Mouse (Mus musculus): Measurements from ENCODE around the gene Ccdc162.

DNA sequence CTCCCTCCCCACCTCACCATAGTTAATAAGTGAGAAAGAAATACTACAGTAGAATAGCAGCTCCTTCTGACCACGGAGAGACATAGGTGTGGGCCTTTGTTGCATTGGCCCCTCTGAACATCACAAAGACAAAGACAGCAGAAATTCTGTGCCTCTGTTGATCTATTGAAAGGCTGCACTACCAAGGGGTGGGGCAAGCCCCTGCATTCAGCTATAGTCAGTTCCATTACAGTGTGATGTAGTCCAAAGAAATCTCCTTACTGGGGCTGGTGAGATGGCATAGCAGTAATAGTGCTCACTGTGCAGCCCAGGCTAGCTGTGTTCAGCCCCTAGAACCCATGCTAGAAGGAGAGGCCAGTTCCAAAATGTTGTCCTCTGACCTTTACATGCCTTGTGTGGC lies 211.4 kb downstream of the Ccdc162 start:
- TF ChIP-seq CTCF (IDR thresholded peaks at IDR 0.05) (no peak), EP300 (IDR thresholded peaks at IDR 0.05) (no peak)

Data from lung, postnatal 0 days (tissue).